Mouse (Mus musculus) testis, postnatal 10 days (tissue): ENCODE measurements at regions not wholly inside any gene's neighbourhood (a gene's known extent, or its start where the extent isn't known, plus 50 kb on each side); places are given as distances from the start of the nearest gene placed in this dataset.

Source experiments
- DNase-seq: peaks from one replicate; pipeline ENCODE4 v3.0.0; 2021; ENCODE audit warnings: low spot score

DNA sequence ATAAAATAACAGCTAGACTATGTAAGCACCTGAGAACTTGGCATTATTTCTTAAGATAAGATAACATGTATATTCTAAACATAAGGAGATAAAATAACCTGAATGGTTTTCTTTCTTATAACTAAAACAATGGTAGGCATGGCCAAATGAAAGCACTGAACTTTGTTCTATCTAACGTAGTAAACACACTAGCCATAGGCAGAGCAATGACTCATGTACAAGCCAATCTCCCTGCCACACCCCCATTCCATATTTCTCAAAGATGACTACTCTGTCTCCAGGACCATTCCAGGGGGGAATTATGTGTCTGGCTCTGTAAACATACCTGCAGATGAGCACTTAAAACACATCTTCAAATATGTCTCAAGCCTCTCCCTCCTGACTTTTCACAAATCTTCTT is 80.6 kb upstream of the Slc7a11 start:
- no peak for DNase-seq

DNA sequence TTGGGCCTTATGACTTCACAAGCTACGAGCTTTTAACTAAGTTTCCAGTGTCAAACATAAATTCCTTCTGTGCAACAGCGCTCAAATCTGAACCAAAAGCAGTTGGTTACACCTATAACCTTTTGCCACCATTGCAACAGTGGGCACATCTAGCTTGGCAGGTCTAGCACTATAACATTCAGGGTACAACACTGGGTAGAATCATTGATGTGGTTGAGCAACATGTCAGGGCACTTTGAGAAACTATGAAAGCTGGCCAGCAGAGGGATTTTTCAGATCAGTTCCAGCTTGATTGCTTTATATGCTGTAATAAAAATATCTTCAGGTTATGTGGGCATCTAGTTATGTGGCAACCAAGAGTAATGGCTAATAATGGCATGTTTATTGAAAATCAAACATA is 63.8 kb upstream of the Slc7a11 start:
- DNase-seq = no peak
